Mouse (Mus musculus): ENCODE results near the gene Odf3l2. TPM values are rescaled to one million over a fixed set of nuclear protein-coding genes. Genes with fewer than 3 reads are reported as not detected.

Odf3l2 gene
- polyA plus RNA-seq, 1 experiment from 2014 or later = not detected

DNA sequence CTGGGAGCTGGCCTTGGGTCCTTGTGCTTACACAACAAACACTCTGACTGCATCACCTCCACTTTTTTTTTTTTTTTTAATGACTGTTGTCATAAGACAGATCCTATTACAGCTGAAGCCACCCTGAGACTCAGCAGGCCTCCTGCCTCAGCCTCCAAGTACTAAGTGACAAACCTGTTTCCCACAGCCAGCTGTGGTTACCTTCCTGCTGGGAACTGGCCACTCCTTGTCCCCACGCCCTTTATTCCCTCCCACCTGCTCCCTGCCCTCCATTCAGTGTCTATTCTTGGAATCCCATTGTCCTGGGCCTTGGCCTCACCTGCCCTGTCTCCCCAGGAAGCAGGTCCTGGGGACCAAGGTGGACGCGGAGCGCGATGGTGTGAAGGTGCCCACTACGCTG is 42.0 kb upstream of the Odf3l2 start:
- Histone ChIP-seq H3K4me2 (replicated peaks; ENCODE audit: low read depth) (no peak overlapping the region), H3K9me3 (ENCODE audit: control insufficient read depth, low read length) (no peaks in the 10 kb centered on the region), H3K27me3 (ENCODE audit: control insufficient read depth, insufficient read depth, low read length) (no peaks in the 10 kb centered on the region), H3K4me1 (replicated peaks; ENCODE audit: control insufficient read depth, insufficient read depth) (peaks cover 10% of the 10 kb centered on the region; the same call in 1 of the 2 replicates), H3K36me3 (ENCODE audit: control insufficient read depth, insufficient read depth, low read length) (peaks cover 20% of the 10 kb centered on the region), H3K9ac (ENCODE audit: low read length) (no peak overlapping the region), H3K27ac (replicated peaks) (no peak overlapping the region), H3K4me3 (ENCODE audit: low read depth, low read length) (no peak overlapping the region)
- WGBS = 90% methylated on average over 6 of the region's 6 CpGs
- no peak for ATAC-seq (ENCODE audit: low FRiP score, low TSS enrichment)
- DNase-seq (ENCODE audit: low spot score) = no peak
- no peak for TF ChIP-seq CTCF (IDR thresholded peaks at IDR 0.05; ENCODE audit: low read depth)
- TF ChIP-seq EP300 (optimal IDR thresholded peaks at IDR 0.05) = no peak

- Histone ChIP-seq H3K4me2 (replicated peaks; ENCODE audit: low read depth) (no peak overlapping the region), H3K4me1 (replicated peaks; ENCODE audit: control insufficient read depth, insufficient read depth) (peaks cover 10% of the 10 kb centered on the region; the same call in 1 of the 2 replicates), H3K27me3 (ENCODE audit: control insufficient read depth, insufficient read depth, low read length) (no peaks in the 10 kb centered on the region), H3K9ac (ENCODE audit: low read length) (no peak overlapping the region), H3K9me3 (ENCODE audit: control insufficient read depth, low read length) (no peaks in the 10 kb centered on the region), H3K27ac (replicated peaks) (no peak overlapping the region), H3K4me3 (ENCODE audit: low read depth, low read length) (no peak overlapping the region), H3K36me3 (ENCODE audit: control insufficient read depth, insufficient read depth, low read length) (peaks cover 20% of the 10 kb centered on the region)
- WGBS = 73% methylated on average over 1 of the region's 1 CpGs
- no peak for DNase-seq (ENCODE audit: low spot score)
- no peak for TF ChIP-seq CTCF (IDR thresholded peaks at IDR 0.05; ENCODE audit: low read depth)
- no peak for ATAC-seq (ENCODE audit: low FRiP score, low TSS enrichment)
Measured at GRCm38 (mm10) chr10:79686691-79687090, 41.2 kb upstream of the Odf3l2 start.

- Histone ChIP-seq H3K27me3 (ENCODE audit: control insufficient read depth, insufficient read depth, low read length) (no peaks in the 10 kb centered on the region), H3K27ac (replicated peaks) (no peak overlapping the region), H3K4me3 (ENCODE audit: low read depth, low read length) (no peak overlapping the region), H3K4me1 (replicated peaks; ENCODE audit: control insufficient read depth, insufficient read depth) (peaks cover 10% of the 10 kb centered on the region; the same call in 1 of the 2 replicates), H3K9me3 (ENCODE audit: control insufficient read depth, low read length) (no peaks in the 10 kb centered on the region), H3K4me2 (replicated peaks; ENCODE audit: low read depth) (no peak overlapping the region), H3K36me3 (ENCODE audit: control insufficient read depth, insufficient read depth, low read length) (peaks cover 20% of the 10 kb centered on the region), H3K9ac (ENCODE audit: low read length) (no peak overlapping the region)
- ATAC-seq (ENCODE audit: low FRiP score, low TSS enrichment) = no peak
- DNase-seq (ENCODE audit: low spot score) = no peak
- TF ChIP-seq CTCF (IDR thresholded peaks at IDR 0.05; ENCODE audit: low read depth) (no peak), EP300 (optimal IDR thresholded peaks at IDR 0.05) (no peak)
- WGBS = 88% methylated on average over 2 of the region's 2 CpGs
Measured at GRCm38 (mm10) chr10:79686219-79686618, 40.7 kb upstream of the Odf3l2 start.

DNA sequence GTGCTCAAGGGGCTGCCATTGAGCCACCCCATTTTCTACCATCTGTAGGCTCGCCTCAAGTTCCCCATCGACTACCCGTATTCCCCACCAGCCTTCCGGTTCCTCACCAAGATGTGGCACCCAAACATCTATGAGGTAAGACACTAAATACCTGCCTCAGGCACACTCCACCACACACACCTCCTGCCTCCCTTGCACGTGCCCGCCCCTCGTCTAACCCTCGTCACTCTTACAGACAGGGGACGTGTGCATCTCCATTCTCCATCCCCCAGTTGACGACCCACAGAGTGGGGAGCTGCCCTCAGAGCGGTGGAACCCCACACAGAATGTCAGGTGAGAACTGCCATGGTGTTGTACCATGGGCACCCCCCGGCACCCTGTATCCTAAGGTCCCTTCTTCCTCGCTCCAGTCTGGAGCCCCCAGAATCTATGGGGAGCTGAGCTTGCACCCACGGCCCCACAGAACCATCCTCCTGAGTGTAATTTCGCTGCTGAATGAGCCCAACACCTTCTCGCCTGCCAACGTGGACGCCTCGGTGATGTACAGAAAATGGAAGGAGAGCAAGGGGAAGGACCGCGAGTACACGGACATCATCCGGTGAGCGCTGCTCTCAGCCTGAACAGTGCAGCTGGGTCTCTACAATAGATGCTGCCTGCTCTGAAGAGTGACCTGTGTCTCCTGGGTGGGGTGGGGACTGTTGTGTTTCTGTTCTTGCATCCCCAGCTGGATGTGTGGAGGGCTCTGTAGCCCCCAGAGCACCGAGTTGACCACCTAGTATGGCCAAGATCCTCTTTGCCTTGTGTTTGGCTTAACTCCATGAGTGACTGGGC is 39.4 kb upstream of the Odf3l2 start:
- WGBS = 93% methylated on average over 25 of the region's 25 CpGs
- DNase-seq (ENCODE audit: low spot score) (no peak), ATAC-seq (ENCODE audit: low FRiP score, low TSS enrichment) (no peak)
- no peaks in the 10 kb centered on the region for H3K27me3 ChIP-seq (ENCODE audit: control insufficient read depth, insufficient read depth, low read length)
- no peaks in the 10 kb centered on the region for H3K9me3 ChIP-seq (ENCODE audit: control insufficient read depth, low read length)
- peaks cover 10% of the 10 kb centered on the region; the same call in 1 of the 2 replicates for H3K4me1 ChIP-seq (replicated peaks; ENCODE audit: control insufficient read depth, insufficient read depth)
- no peak overlapping the region for H3K27ac ChIP-seq (replicated peaks)
- TF ChIP-seq EP300 (optimal IDR thresholded peaks at IDR 0.05) (no peak), CTCF (IDR thresholded peaks at IDR 0.05; ENCODE audit: low read depth) (no peak)
- no peak overlapping the region for H3K4me2 ChIP-seq (replicated peaks; ENCODE audit: low read depth)
- H3K4me3 ChIP-seq (ENCODE audit: low read depth, low read length) = no peak overlapping the region
- peaks cover 20% of the 10 kb centered on the region for H3K36me3 ChIP-seq (ENCODE audit: control insufficient read depth, insufficient read depth, low read length)
- no peak overlapping the region for H3K9ac ChIP-seq (ENCODE audit: low read length)

GRCm38 (mm10) chr10:79683726-79684640 is 38.4 kb upstream of the Odf3l2 start:
- peak overlapping the region; percentile 73; the same call in 1 of the 2 replicates for H3K4me3 ChIP-seq (ENCODE audit: low read depth, low read length)
- H3K27ac ChIP-seq (replicated peaks) = 0 out of 2 replicates have a peak overlapping the region, but pooled peaks have one; percentile 8
- peak overlapping the region; percentile 75 for H3K4me2 ChIP-seq (replicated peaks; ENCODE audit: low read depth)
- TF ChIP-seq CTCF (IDR thresholded peaks at IDR 0.05; ENCODE audit: low read depth) (no peak), EP300 (optimal IDR thresholded peaks at IDR 0.05) (no peak)
- DNase-seq (ENCODE audit: low spot score) = no peak
- no peaks in the 10 kb centered on the region for H3K27me3 ChIP-seq (ENCODE audit: control insufficient read depth, insufficient read depth, low read length)
- H3K36me3 ChIP-seq (ENCODE audit: control insufficient read depth, insufficient read depth, low read length) = peaks cover 20% of the 10 kb centered on the region
- WGBS = 80% methylated on average over 6 of the region's 6 CpGs
- no peak for ATAC-seq (ENCODE audit: low FRiP score, low TSS enrichment)
- peak overlapping the region; percentile 85 for H3K9ac ChIP-seq (ENCODE audit: low read length)
- H3K9me3 ChIP-seq (ENCODE audit: control insufficient read depth, low read length) = no peaks in the 10 kb centered on the region
- peaks cover 10% of the 10 kb centered on the region; the same call in 1 of the 2 replicates for H3K4me1 ChIP-seq (replicated peaks; ENCODE audit: control insufficient read depth, insufficient read depth)
